Mouse (Mus musculus): ENCODE measurements at regions not wholly inside any gene's neighbourhood (a gene's known extent, or its start where the extent isn't known, plus 50 kb on each side); places are given as distances from the start of the nearest gene placed in this dataset.

DNA sequence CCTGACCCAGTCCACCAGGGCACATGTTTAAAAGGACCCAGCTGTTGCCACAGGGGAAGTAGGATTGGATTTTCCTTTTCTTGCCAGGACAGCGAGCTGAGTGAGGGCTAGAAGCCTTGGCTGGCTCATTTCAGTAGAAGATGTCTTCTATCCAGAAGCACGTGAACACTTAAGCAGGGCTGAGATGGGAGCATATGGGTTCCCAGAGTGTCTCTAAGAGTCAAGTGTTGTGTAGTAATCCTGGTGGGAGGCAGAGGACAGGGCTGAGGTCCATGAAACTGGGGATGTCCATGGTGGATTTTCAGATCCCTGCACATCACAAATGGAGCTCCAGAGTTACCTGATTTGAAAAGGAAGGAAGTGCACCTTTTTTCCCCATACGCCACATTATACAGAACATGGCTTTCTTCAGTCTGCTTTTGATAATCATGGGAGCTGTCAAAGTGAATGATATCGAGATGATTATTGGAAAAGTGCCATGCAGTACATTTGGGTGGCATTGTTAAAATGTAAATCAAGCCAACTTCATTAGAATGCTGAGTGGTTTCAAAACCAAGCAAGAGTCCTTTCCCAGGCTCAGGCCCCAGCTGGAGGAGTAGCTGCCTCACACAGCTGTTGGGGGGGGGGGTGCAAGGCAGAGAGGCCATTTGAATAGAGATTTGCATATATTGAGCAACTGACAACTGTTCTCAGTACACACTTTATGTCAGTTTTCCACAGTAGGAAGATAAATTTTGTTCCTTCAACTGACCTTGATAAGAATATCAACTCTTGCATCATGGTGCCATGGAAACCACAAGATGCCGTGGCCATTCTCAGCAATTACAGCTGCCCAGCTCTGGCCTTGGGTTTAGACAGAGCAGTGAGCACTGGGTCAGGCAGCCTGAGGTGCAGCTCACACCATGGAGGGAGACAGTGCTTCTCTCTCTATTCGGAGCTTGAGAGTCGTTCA is 81.7 kb downstream of the Slc35b3 start:
- no peaks in the 10 kb centered on the region for H3K27me3 ChIP-seq
- H3K9ac ChIP-seq = no peak overlapping the region
- WGBS = 83% methylated on average over 7 of the region's 7 CpGs
- H3K4me3 ChIP-seq = no peak overlapping the region
- H3K27ac ChIP-seq = no peak overlapping the region
- H3K4me2 ChIP-seq (replicated peaks) = no peak overlapping the region
- H3K9me3 ChIP-seq = no peaks in the 10 kb centered on the region
- H3K36me3 ChIP-seq = no peaks in the 10 kb centered on the region
- H3K4me1 ChIP-seq = no peaks in the 10 kb centered on the region
- no peak for ATAC-seq (ENCODE audit: low FRiP score, low read depth)

DNA sequence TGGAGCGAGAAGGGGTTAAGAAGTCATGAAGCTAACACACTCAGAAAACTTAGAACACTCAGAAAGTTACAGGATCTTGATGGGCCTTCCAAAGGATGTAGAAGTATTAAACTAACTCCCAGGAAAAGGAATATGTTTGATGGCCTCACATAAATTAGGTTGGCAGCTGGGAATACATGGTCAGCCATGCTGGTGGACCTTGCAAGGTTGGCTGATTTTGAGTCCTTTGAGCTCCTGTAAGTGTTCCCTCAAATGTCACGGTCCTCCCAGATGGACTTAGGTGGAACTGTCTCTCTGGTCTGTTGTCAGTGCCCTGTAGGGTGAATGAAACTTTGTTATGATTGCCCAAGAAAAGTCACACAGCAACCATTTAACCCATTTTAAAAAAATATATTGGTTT is 84.8 kb downstream of the Slc35b3 start:
- Histone ChIP-seq H3K27ac (no peak overlapping the region), H3K9me3 (no peaks in the 10 kb centered on the region), H3K36me3 (no peaks in the 10 kb centered on the region), H3K4me1 (no peaks in the 10 kb centered on the region), H3K9ac (no peak overlapping the region), H3K27me3 (no peaks in the 10 kb centered on the region), H3K4me2 (replicated peaks) (no peak overlapping the region), H3K4me3 (no peak overlapping the region)
- no peak for ATAC-seq (ENCODE audit: low FRiP score, low read depth)
- WGBS = 91% methylated on average over 2 of the region's 2 CpGs

DNA sequence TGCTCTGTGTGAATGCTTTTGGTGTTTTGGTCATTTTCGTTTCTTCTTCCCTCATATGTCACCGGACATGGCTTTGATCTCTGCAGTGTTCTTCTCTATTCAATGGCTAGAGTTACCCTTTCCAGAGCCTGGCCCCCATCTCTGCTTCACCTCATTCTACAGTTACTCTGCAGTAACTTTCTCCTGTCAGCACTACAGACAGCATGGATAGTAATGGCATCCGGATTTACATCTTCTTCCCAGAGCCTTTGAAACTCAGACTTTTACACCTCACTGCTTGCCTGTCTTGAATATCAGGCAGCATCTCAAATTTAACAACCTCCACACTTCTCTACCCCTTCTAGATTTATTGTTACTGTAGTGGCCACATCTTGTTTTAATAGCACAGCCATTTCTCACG is 96.7 kb downstream of the Slc35b3 start:
- Histone ChIP-seq H3K4me1 (no peaks in the 10 kb centered on the region), H3K27me3 (no peaks in the 10 kb centered on the region), H3K9me3 (0 out of 2 replicates have a peak, but pooled peaks cover 10% of the 10 kb centered on the region), H3K4me2 (replicated peaks) (no peak overlapping the region), H3K4me3 (no peak overlapping the region), H3K9ac (no peak overlapping the region), H3K36me3 (no peaks in the 10 kb centered on the region), H3K27ac (no peak overlapping the region)
- no peak for ATAC-seq (ENCODE audit: low FRiP score, low read depth)
- WGBS = 40% methylated on average over 4 of the region's 4 CpGs

DNA sequence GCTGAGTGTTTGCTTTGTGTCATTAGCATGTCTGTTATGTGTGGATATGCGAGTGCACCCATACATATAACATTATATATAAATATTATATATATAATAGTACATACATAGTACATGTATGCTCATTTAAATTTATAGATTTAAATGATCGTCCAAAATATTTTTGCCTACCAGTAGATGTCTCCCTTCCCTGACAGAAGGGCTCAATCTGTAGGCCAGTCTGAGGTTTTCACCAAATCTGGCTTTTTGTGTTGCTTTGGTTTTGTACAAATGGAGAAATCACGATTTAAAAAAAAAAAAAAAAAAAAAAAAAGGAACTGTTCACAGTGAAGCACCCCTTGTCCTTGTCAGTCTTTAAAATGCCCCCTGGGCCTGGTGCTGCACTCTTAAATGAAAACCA is 104.9 kb downstream of the Slc35b3 start:
- no peak overlapping the region for H3K4me2 ChIP-seq (replicated peaks)
- H3K4me3 ChIP-seq = no peak overlapping the region
- H3K9ac ChIP-seq = no peak overlapping the region
- H3K27me3 ChIP-seq = no peaks in the 10 kb centered on the region
- H3K9me3 ChIP-seq = 0 out of 2 replicates have a peak, but pooled peaks cover 10% of the 10 kb centered on the region
- H3K36me3 ChIP-seq = no peaks in the 10 kb centered on the region
- H3K27ac ChIP-seq = no peak overlapping the region
- ATAC-seq (ENCODE audit: low FRiP score, low read depth) = no peak
- H3K4me1 ChIP-seq = no peaks in the 10 kb centered on the region
- WGBS = 63% methylated on average over 3 of the region's 3 CpGs

DNA sequence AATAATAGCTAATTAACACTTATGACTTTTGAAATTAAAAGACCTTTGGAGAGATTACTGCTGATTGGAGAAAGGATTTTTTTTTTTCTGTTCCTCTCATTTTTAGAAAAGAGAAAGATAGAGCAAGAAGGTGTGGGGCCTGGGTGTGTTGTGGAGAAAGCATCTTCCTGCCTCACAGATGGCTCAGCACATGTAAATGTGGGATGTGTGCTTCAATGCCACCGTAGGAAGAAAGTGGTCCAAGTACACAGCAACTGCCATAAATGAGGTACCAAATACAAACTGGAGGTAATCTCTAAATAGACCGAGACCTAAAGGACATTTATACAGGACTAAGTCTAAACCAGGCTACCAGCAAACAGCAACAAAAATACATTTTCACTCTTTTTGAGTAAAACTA is 105.7 kb downstream of the Slc35b3 start:
- WGBS = 89% methylated on average over 2 of the region's 2 CpGs
- ATAC-seq (ENCODE audit: low FRiP score, low read depth) = no peak
- no peak overlapping the region for H3K9ac ChIP-seq
- H3K4me1 ChIP-seq = no peaks in the 10 kb centered on the region
- H3K36me3 ChIP-seq = no peaks in the 10 kb centered on the region
- H3K4me2 ChIP-seq (replicated peaks) = no peak overlapping the region
- H3K27ac ChIP-seq = no peak overlapping the region
- H3K9me3 ChIP-seq = 0 out of 2 replicates have a peak, but pooled peaks cover 3% of the 10 kb centered on the region
- no peaks in the 10 kb centered on the region for H3K27me3 ChIP-seq
- H3K4me3 ChIP-seq = no peak overlapping the region

DNA sequence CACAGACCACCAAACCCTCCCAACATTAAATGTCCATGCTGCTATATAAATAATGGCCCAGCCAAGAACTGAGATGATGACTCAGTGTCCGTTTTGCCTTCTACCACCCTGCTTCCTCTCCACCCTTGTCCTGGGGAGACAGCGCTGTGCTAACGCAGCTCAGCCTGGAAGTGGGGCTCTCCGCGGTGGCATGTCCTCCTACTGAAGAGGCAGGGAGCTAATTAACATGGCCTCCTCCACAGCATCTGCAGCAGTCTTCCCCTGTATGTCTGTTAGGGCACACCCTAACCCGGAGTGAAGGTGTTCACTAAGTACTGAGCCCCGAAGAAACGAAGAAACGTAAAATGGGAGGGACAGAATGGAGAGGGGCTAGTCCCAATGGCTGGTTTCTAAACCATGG is 107.8 kb downstream of the Slc35b3 start:
- 60% methylated on average over 9 of the region's 9 CpGs for WGBS
- Histone ChIP-seq H3K4me1 (no peaks in the 10 kb centered on the region), H3K9me3 (no peaks in the 10 kb centered on the region), H3K4me2 (replicated peaks) (no peak overlapping the region), H3K4me3 (no peak overlapping the region), H3K27me3 (no peaks in the 10 kb centered on the region), H3K9ac (no peak overlapping the region), H3K27ac (no peak overlapping the region), H3K36me3 (no peaks in the 10 kb centered on the region)
- ATAC-seq (ENCODE audit: low FRiP score, low read depth) = no peak

DNA sequence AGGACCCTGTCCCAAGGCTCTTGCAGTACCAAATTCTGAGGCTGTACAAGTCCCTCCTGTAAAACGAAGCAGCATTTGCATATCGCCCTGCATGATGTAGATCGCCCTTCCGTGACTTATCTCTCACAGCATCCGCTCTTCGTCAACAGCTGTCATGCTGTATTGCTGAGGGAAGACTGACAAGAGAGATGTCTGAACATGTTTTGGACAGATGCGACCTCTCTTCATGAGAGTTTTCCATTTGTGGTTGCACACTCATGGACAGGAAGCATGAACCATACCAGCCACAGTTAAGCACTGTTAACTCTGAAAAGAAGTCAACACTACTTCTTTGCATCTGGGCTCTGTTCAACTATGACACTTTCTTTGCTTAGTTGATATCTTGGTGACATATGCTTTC is 108.9 kb downstream of the Slc35b3 start:
- Histone ChIP-seq H3K27me3 (no peaks in the 10 kb centered on the region), H3K9ac (no peak overlapping the region), H3K4me2 (replicated peaks) (no peak overlapping the region), H3K27ac (no peak overlapping the region), H3K9me3 (no peaks in the 10 kb centered on the region), H3K4me3 (no peak overlapping the region), H3K36me3 (no peaks in the 10 kb centered on the region), H3K4me1 (no peaks in the 10 kb centered on the region)
- 88% methylated on average over 7 of the region's 7 CpGs for WGBS
- ATAC-seq (ENCODE audit: low FRiP score, low read depth) = no peak

DNA sequence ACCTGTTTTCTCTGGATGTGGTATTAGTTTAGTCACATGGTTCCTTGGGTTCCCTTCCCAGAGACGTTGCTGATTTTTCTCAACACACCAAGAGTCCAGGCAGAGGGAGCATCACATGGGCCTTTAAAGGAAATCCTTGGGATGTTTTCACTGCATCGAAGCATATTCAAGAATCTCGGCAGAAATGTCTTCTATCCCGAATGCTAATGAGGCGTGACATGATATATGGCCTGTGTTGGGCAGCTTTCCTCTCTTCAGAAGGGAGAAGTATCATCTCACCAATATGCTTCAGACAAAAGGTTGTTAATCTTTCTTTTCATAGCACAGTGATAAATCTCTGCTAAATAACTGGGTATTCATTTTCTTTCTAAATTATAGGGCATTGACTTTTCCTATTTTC is 122.4 kb downstream of the Slc35b3 start:
- WGBS = 67% methylated on average over 5 of the region's 5 CpGs
- Histone ChIP-seq H3K27ac (no peak overlapping the region), H3K4me2 (replicated peaks) (no peak overlapping the region), H3K9me3 (no peaks in the 10 kb centered on the region), H3K4me1 (no peaks in the 10 kb centered on the region), H3K9ac (no peak overlapping the region), H3K36me3 (no peaks in the 10 kb centered on the region), H3K27me3 (no peaks in the 10 kb centered on the region), H3K4me3 (no peak overlapping the region)
- no peak for ATAC-seq (ENCODE audit: low FRiP score, low read depth)

DNA sequence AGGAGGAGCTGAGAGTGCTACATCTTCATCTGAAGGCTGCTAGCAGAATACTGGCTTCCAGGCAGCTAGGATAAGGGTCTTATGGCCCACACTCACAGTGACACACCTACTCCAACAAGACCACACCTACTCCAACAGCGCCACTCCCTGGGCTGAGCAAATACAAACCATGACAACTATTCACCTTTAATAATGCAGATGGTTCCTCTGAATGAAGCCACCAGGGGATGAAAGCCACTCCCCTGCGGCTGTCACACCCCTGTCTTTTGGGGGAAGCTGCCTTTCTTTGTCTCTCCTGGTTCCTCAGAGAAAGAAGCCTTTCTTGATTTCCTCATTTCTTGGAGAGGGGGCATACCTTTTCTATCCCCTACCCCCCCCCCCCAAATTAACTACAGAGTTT is 135.0 kb downstream of the Slc35b3 start:
- no peak overlapping the region for H3K9ac ChIP-seq
- no peak overlapping the region for H3K4me2 ChIP-seq (replicated peaks)
- no peaks in the 10 kb centered on the region for H3K36me3 ChIP-seq
- H3K4me1 ChIP-seq = no peaks in the 10 kb centered on the region
- no peak overlapping the region for H3K4me3 ChIP-seq
- ATAC-seq (ENCODE audit: low FRiP score, low read depth) = no peak
- no peaks in the 10 kb centered on the region for H3K9me3 ChIP-seq
- no peaks in the 10 kb centered on the region for H3K27me3 ChIP-seq
- no peak overlapping the region for H3K27ac ChIP-seq
- 36% methylated on average over 2 of the region's 2 CpGs for WGBS

DNA sequence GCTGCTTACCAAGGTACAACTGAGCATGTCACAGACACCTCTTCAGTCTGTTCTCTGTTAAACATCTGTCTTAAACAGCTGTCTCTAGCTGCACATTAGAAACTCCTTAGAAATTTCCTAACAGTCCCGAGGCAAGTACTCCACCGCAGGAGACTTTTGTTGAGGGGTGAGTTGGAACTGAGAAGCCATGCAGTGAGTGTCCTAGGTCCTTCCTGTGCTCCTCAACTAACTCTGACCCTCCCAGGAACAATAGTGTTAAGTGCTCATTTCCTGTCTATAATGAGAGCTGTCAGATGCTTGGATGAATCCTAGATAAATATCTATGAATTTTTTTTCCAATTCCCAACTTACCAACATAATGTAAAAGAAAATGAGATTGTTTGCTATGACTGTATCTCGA is 141.1 kb downstream of the Slc35b3 start:
- Histone ChIP-seq H3K36me3 (no peaks in the 10 kb centered on the region), H3K4me1 (no peaks in the 10 kb centered on the region), H3K4me2 (replicated peaks) (no peak overlapping the region), H3K9me3 (no peaks in the 10 kb centered on the region), H3K27ac (no peak overlapping the region), H3K9ac (no peak overlapping the region), H3K27me3 (no peaks in the 10 kb centered on the region), H3K4me3 (no peak overlapping the region)
- WGBS = 69% methylated on average over 3 of the region's 3 CpGs
- no peak for ATAC-seq (ENCODE audit: low FRiP score, low read depth)

DNA sequence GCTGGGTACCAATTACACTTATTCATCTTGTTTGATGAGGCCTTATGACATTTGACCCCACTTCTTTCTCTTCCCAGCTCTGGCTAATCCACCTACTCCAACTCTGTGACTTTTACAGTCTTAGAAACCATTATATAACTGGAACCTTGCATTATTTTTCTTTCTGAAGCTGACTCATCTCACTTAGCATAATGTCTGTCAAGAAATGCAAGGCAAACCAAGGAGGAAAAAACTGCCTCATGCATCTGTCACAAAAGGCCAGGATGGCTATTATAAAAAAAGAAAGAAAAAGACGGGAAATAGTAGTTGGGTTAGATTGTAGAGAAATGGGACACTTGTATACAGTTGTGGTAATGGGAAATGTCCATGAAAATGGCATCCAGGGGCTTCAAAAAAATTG is 141.9 kb downstream of the Slc35b3 start:
- H3K27me3 ChIP-seq = no peaks in the 10 kb centered on the region
- H3K4me1 ChIP-seq = no peaks in the 10 kb centered on the region
- no peak overlapping the region for H3K4me2 ChIP-seq (replicated peaks)
- no peaks in the 10 kb centered on the region for H3K36me3 ChIP-seq
- H3K9ac ChIP-seq = no peak overlapping the region
- no peak for ATAC-seq (ENCODE audit: low FRiP score, low read depth)
- WGBS = 80% methylated on average over 1 of the region's 1 CpGs
- no peak overlapping the region for H3K4me3 ChIP-seq
- H3K27ac ChIP-seq = no peak overlapping the region
- H3K9me3 ChIP-seq = no peaks in the 10 kb centered on the region

DNA sequence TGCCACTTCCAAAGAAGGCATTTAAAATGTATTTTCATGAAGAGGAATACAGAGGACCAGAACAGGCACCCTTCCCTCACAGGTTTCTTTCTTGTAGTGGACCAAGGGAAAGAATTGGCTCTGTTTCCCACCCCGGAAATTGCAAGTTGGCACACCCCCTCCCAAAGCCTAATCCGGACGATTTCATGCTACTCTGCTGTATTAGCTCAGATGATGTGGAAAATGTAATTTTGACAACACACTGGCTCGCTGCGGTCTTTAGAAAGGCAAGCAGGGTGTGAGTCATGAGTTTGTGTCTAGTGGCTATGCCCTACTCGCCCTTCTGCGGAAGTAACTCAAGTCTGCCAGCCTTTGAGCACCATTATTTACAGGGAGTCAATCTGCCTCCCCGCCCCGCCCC is 144.4 kb downstream of the Slc35b3 start:
- H3K36me3 ChIP-seq = no peaks in the 10 kb centered on the region

More for the DNA sequence above, 144.4 kb downstream of the Slc35b3 start:
- Histone ChIP-seq H3K27me3 (no peaks in the 10 kb centered on the region), H3K27ac (no peak overlapping the region), H3K4me3 (no peak overlapping the region), H3K4me1 (no peaks in the 10 kb centered on the region), H3K9me3 (no peaks in the 10 kb centered on the region), H3K4me2 (replicated peaks) (no peak overlapping the region), H3K9ac (no peak overlapping the region)
- WGBS = 90% methylated on average over 9 of the region's 9 CpGs
- no peak for ATAC-seq (ENCODE audit: low FRiP score, low read depth)

Data from limb, embryonic 13.5 days (tissue).